Mouse (Mus musculus) hindlimb bud, embryonic 11.5 days (tissue): ENCODE measurements around the gene Gm21977.
"Not testable (repeated sequence)": the region's sequence is repeated elsewhere in the genome, so short reads cannot be mapped to it uniquely, and the experiment has no call there.

Experiments used
- DNase-seq: peaks from one replicate; pipeline ENCODE4 v3.0.0-alpha.2; 2012; ENCODE audit warnings: low read depth, low spot score; ENCODE audit errors: extremely low spot score

Gene Gm21977

DNA sequence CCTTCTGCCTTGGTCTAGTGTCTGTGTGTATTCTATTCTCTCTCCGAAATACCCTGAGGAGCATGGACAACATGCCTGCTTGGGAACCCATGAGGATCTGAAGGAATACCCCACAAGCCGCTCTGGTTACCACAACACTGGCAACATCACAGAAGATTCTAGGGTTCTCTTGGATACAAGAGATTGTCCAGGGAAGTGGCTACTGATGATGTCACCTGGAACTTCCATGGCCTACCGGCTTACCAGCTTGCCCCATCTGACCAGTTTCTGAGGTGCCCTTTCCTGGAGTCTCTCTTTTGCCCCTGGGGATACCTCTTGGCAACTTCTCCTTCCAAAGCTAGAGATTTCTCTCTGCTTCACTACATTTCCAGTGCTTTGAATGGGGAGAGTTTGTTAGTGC lies at the start of gene Gm21977:
Gm21977 (minus strand) TSS at position 101 of the 400 bp plus-strand sequence.
- not testable (repeated sequence) for DNase-seq
